Mouse (Mus musculus): Measurements from ENCODE around the gene 4930404H24Rik.
"Not testable (repeated sequence)": the region's sequence is repeated elsewhere in the genome, so short reads cannot be mapped to it uniquely, and the experiment has no call there.

4930404H24Rik gene

DNA sequence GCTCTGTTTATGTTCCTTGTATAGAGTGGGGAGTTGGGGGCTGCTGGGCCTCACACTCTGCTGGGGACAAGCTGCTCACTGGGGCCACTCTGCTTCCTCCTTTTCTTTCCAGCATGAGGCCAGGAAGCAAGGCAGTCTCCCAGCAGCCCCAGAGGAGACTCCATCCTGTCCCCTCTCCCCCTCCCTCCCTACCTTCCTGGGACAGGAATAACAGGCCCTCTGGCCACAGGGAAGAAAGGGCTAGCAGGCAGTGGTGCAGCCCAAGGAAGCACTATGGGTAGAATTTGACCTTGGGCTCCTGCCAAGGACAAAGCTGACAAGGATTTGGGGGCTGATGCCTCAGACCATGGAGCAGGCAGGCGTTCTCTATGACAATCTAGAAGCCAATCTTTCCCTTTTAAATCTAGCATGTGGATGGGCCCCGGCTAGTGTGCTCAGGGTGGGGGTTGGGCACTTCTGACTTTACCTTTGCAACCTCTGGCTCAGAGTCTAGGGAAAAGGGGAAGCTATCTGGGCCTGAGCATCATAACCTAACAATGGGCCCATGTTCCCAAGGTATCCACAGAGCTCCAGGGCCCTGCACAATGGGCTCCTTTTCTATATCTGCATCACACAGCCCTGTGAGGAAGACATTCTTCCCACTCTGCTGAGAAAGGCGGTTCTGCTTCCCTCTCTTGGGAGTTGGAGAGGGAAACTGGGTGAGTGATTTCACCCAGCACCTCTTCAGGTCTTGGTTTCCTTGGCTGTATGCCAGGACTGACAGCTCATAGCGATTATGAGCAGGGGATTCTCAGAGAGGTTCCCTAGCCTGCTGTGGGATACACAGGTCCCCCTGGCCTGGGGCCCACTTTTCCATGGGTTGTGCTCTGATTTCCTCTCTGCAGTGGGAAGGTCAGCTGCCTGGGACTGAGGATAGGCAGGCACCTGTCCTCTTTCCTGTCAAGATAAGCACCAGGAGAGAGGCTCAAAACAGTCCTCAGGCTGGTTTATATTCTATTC is 17.2 kb upstream of the 4930404H24Rik start:
- CTCF ChIA-PET, result interaction anchor here (0.6 kb wide), 1 partner anchor 132 kb away, joined by 4 read pairs; no protein-coding TSS in a partner anchor

DNA sequence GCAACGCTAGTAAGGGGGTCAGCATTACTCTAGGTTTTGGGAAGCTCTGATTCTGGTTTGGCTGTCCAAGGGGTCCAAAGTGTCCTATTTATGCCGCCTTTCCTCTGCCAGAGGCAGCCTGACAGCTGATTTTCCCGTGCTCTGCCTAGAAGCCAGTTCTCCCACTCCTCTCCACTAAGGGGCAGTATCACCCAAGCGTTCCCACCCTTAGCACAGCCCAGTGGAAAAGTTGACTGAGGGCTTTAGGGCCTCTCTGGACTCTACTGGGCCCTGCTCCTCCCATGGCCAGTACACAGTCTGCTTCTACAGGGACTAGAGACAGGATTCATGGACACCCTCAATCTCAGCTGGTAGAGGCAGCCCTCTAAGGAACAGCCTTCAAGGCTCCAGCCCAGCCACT is 14.0 kb upstream of the 4930404H24Rik start:
- CTCF ChIA-PET, result interaction anchor here (0.9 to 2.2 kb wide), 3 partner anchors 22 to 107 kb away, joined by 3 to 10 read pairs (median 5); no protein-coding TSS in a partner anchor

DNA sequence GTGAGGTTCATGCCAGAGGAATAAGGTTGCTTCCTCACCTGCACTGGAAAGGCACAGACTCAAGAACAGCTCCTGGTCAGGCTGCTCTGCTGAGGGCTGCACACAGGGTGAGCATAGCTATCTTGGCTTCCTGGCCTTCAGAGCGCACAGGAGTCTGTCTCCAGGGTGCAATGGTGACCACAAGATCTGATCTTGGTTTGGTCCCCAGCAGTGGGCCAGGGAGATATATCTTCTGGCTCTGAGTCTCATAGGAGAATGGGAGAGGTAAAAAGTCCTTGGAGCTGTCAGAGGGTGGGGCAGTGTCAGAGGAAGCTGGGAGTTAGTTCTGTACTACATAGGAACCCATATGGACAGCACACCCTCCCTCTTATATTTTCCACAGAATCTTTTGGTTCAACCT is 13.1 kb upstream of the 4930404H24Rik start:
- CTCF ChIA-PET, result interaction anchor here (0.6 to 2.6 kb wide), 3 partner anchors 68 to 107 kb away, joined by 3 to 10 read pairs (median 9); no protein-coding TSS in a partner anchor

GRCm38 (mm10) chr2:153481108-153481860 is 11.3 kb upstream of the 4930404H24Rik start:
- CTCF ChIA-PET, result interaction anchor here (0.6 to 2.6 kb wide), 3 partner anchors 71 to 179 kb away, joined by 3 to 9 read pairs (median 7); no protein-coding TSS in a partner anchor

DNA sequence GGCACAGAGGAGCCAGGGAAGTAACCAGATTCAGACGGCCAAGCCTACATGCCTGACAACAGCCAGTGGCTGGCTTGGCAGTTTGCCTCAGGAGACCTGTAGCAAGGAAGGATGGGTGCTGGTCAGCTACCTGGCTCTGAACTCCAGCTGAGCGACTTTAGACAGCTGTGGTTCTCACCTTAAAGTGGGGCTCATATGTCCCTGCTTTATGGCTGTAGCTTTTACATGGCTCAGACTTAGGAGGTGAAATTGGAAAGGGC is 10.8 kb upstream of the 4930404H24Rik start:
- CTCF ChIA-PET, result interaction anchor here (0.8 to 2.6 kb wide), 2 partner anchors 71 to 104 kb away, joined by 3 to 9 read pairs; no protein-coding TSS in a partner anchor

GRCm38 (mm10) chr2:153483118-153483983 is 9.2 kb upstream of the 4930404H24Rik start:
- CTCF ChIA-PET, result no interaction called here

- CTCF ChIA-PET, result no interaction called here
Measured at GRCm38 (mm10) chr2:153484071-153484470, 8.5 kb upstream of the 4930404H24Rik start.

DNA sequence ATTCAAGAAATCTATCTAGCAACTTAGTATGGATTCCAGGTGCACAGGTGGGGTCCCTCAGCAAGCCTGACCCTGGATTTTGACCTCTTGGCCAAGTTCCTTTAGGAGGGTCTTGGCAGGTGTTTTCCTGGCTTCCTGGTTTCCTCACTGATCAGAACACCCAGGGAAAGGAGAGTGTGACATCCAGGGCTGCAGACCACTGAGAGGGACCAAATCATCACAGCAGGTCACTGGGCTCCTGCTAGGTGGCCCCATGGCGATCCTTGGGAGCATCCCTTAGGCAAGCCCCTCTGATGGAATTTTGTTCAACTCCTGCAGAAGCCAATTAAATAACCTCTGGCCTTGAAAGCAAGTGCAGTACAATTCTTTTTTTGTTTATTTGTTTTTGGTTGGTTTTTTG is 2.5 kb upstream of the 4930404H24Rik start:
- CTCF ChIA-PET, result no interaction called here

DNA sequence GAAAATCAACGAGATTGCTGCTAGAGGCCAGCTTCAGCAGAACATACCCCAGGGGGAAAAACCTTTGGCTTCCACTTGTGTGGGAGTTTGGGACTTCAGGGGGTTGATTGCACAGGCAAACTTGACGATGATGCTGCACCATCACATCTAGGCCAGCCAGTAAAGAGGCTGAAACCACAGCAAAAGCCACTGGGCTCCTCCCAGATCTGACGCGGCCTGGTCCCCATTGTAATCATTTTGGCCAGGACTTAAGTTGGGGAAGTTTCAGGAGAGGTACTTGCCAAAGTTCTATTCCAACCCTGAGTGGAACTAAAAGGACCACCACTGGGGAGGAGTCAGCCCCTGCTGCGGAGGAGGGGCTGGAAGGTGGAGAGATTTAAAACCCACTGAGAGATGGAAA is 1.6 kb upstream of the 4930404H24Rik start:
- CTCF ChIA-PET, result no interaction called here

DNA sequence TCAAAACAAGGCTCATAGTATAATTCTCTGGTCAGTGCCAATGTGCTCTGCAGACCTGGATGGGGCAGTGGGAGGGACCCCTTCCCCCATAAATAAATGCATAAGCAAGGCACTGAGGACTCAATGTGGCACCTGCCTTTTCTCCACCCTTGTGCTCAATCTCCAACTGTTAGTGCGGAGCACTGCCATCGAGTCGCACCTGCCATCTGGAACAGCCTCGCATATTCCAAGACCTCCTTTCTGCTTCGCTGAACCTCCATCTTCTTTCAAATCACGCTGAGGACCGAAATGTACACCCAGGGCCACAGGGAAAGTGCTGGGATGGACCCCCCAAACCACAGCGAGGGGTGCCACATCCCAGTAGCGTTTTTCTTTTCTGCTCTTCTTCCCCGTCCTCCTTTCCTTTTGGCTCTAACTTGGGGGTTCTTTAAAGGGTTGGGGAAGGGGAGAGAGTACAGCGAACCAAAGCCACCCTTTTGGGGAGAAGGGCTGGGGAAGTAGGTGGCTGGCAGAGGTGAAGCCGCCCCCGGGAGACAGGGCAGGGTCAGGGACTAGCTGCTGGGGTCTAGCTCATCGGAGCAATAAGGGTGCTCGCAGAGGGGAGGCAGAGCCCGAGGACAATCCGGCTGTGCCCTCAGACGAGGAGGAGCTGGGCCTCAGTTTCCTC is 945 bp upstream of the 4930404H24Rik start:
- CTCF ChIA-PET, result no interaction called here

DNA sequence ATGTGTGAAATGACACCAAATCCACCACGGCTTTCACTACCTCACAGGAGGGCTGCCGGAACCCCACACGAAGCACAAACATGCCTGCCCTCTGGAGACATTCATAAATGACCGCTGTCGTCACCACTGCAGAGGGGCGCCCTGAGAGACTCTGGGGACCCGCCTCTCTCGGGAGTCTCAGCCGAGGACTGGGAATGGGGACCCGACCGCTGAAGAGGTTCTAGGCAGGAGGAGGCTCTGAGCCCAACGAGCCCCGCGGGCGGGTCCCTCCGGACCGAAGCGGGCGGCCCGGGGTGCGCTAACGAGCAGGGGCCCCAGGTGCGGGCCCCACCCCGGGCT is 442 bp upstream of the 4930404H24Rik start:
- CTCF ChIA-PET, result no interaction called here

DNA sequence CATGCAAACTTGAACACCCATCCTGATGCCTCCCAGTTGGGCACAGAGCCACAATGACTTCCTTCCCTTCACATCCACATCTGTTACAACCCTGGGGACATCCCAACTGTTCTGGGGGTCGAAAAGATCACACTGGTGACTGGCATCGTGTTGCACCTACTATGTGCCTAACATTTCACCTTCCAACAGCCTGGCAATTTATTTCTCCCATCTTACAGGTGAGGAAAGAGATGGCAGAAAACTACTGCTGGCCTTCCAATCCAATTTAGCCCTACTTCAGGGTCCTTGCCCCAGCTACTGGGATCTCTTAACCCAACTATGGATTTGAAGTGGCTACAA is 772 bp downstream of the 4930404H24Rik start:
- CTCF ChIA-PET, result interaction anchor here (0.7 kb wide), 2 partner anchors 26 to 95 kb away, joined by 4 to 5 read pairs; no protein-coding TSS in a partner anchor

- CTCF ChIA-PET, result interaction anchor here (0.7 kb wide), 1 partner anchor 25 kb away, joined by 5 read pairs; no protein-coding TSS in a partner anchor
Measured at GRCm38 (mm10) chr2:153493781-153494292, 1.2 kb downstream of the 4930404H24Rik start.

DNA sequence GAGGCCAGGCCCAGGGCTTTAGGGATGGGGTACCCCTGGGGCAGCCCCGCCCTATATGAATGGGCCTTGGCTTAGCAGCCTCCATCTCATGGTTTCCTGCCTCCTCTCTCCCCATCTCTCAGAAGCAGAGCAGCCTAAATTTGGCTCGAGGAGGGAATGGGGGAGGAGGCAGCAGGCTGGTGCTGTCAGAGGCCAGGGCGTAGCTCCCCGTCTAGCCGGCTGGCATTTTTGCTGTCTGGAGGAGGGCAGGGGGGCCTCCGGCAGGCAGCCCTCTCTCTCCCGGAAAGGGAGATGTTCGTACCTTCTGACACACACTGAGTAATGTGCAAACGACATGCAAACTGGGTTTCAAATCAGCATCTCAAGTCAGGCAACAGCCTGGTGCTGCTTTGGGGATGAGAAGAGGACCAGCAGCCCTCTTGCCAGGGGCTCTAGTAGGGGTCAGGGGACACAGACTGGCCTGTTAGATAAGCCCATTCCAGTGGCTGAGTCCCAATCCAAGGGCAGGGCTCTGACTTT is 1.8 kb downstream of the 4930404H24Rik start:
- CTCF ChIA-PET, result no interaction called here

GRCm38 (mm10) chr2:153495391-153495790 is 2.8 kb downstream of the 4930404H24Rik start:
- CTCF ChIA-PET, result not testable (repeated sequence)

- CTCF ChIA-PET, result interaction anchor here (0.6 kb wide), 1 partner anchor 33 kb away, joined by 5 read pairs; no protein-coding TSS in a partner anchor
Measured at GRCm38 (mm10) chr2:153495818-153496217, 3.2 kb downstream of the 4930404H24Rik start.

- CTCF ChIA-PET, result interaction anchor here (0.6 kb wide), 1 partner anchor 33 kb away, joined by 5 read pairs; no protein-coding TSS in a partner anchor
Measured at GRCm38 (mm10) chr2:153496301-153496700, 3.7 kb downstream of the 4930404H24Rik start.

- CTCF ChIA-PET, result interaction anchor here (0.7 kb wide), 1 partner anchor 53 kb away, joined by 3 read pairs; no protein-coding TSS in a partner anchor
Measured at GRCm38 (mm10) chr2:153496898-153497297, 4.3 kb downstream of the 4930404H24Rik start.

DNA sequence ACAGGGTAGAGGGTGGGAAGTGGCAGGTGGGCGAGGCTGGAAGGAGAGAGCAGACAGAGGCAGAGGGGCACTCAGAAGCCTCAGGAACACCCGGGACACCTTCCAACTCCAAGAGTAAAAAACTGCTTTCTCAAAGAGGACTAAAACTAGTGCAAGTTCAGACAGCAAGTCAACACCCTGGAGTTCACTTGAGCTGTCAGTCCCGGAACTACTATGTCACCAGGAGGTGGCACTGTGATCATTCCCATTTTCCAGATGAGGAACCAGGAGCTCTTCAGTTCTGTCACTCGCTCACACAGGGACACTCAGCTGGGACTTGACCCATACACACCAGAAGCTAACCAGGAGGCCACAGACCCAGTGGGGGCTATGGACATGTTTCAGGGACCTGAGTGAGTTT is 6.6 kb downstream of the 4930404H24Rik start:
- CTCF ChIA-PET, result no interaction called here

DNA sequence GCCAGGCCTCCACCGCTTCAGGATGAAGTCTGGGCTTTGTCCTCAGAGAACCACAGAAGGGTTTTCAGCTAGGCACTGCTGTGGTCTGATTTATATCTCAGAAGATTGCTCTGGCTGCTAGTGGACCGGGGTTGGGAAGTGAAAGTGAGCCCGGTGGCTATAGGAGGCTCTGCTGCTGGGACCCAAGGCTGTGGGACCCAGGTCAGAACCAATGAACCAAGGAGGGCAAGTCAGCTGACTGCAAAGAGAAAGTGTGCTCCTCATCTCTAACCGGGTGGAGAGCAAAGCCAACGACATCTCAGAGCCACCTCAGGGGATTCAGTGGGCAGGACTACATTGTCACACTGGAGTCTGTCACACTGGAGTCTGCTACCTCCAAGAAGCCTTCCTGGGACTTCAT is 13.8 kb downstream of the 4930404H24Rik start:
- CTCF ChIA-PET, result no interaction called here

Data from spleen, embryonic (tissue).